In the genomic region with DNA sequence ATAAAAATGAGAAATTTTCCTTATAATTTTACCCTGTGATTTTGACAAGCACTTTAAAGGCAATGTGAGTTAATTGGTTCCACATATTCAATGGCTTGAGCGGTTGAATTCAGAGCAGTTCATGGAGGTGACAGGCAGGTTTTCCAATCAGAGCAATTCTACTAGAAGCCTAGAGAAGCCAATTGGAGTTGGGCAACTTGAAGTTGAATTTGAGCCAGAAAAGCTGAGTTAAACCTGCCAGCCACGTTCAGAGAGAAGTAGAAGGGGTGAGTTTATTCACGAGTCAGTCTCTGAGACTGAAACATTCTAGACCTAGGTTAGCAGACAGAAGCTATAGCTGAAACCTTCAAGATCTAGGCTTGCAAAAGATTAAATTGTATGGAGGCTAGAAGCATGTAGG, we compare ENCODE assay signal across 37 mouse cellular contexts. TPM values are rescaled to one million over a fixed set of nuclear protein-coding genes. Genes with fewer than 3 reads are reported as not detected.
"Had no signal": no experiment of that assay in that cellular context is flagged by ENCODE, and none has a peak within 500 bp of the region (broad histone marks: within the 10 kb centered on the region; RNA-seq: fewer than 3 reads in every experiment).

No protein-coding gene starts in this region.

- H3K9ac ChIP-seq: heart, embryonic 12.5 days; heart, embryonic 13.5 days; heart, embryonic 15.5 days; hindbrain, embryonic 12.5 days; hindbrain, embryonic 13.5 days; hindbrain, embryonic 14.5 days; hindbrain, embryonic 15.5 days; intestine, embryonic 15.5 days; kidney, embryonic 15.5 days had no signal

- H3K4me1 ChIP-seq: heart, embryonic 10.5 days; heart, embryonic 12.5 days; heart, embryonic 13.5 days; heart, embryonic 15.5 days; hindbrain, embryonic 10.5 days; hindbrain, embryonic 12.5 days; hindbrain, embryonic 13.5 days; hindbrain, embryonic 15.5 days; intestine, embryonic 15.5 days; kidney, embryonic 15.5 days had no signal

- DNase-seq: heart, postnatal 10 days; heart, postnatal 14 days; heart, postnatal 36 days; kidney, adult 11 months; kidney, adult 18-20 months; kidney, adult 2 months; kidney, adult 8-10 months; kidney, adult 9 months; kidney, postnatal 10 days; kidney, postnatal 14 days; kidney, postnatal 25 days; kidney, postnatal 36 days; kidney, postnatal 4 days; layer of hippocampus, adult 9-11 months; layer of hippocampus, postnatal 36 days had no signal

- H3K27ac ChIP-seq: heart, embryonic 10.5 days; heart, embryonic 13.5 days; heart, embryonic 15.5 days; hindbrain, embryonic 10.5 days; hindbrain, embryonic 12.5 days; hindbrain, embryonic 13.5 days; hindbrain, embryonic 14.5 days; hindbrain, embryonic 15.5 days; hindbrain, postnatal 0 days; intestine, embryonic 15.5 days; kidney, embryonic 15.5 days; kidney, postnatal 0 days; layer of hippocampus, adult 2 months; left cerebral cortex, adult 2 months had no signal

- H3K27me3 ChIP-seq: heart, embryonic 12.5 days; heart, embryonic 13.5 days; heart, embryonic 15.5 days; hindbrain, embryonic 12.5 days; hindbrain, embryonic 13.5 days; hindbrain, embryonic 15.5 days; intestine, embryonic 15.5 days; kidney, embryonic 15.5 days had no signal

- H3K36me3 ChIP-seq: heart, embryonic 10.5 days; heart, embryonic 12.5 days; heart, embryonic 13.5 days; heart, embryonic 15.5 days; hindbrain, embryonic 10.5 days; hindbrain, embryonic 12.5 days; hindbrain, embryonic 13.5 days; hindbrain, embryonic 15.5 days; intestine, embryonic 15.5 days; kidney, embryonic 15.5 days had no signal

- H3K4me3 ChIP-seq: heart, embryonic 10.5 days; heart, embryonic 12.5 days; heart, embryonic 13.5 days; heart, embryonic 15.5 days; hindbrain, embryonic 10.5 days; hindbrain, embryonic 12.5 days; hindbrain, embryonic 13.5 days; hindbrain, embryonic 15.5 days; intestine, embryonic 15.5 days; kidney, embryonic 15.5 days; layer of hippocampus, adult 2 months; left cerebral cortex, adult 2 months had no signal

RNA-seq across cellular contexts. Expression of a gene that starts 41.6 kb away (rescaled TPM):
- total RNA-seq: heart, postnatal 10 days; heart, postnatal 14 days; heart, postnatal 25 days; heart, postnatal 36 days; hematopoietic stem cell, adult 5-6 weeks had no signal
- polyA plus RNA-seq: heart, embryonic 10.5 days; heart, embryonic 12.5 days; heart, embryonic 13.5 days; heart, embryonic 15.5 days; heart, embryonic 16.5 days; heart, postnatal 0 days; inflammation-experienced regulatory T-cells, adult 6 months; intestine, embryonic 14.5 days; large intestine, adult 2 months had no signal
